Mouse (Mus musculus): Measurements from ENCODE around the gene Coq9. TPM values are rescaled to one million over a fixed set of nuclear protein-coding genes. Genes with fewer than 3 reads are reported as not detected.
"Not testable (repeated sequence)": the region's sequence is repeated elsewhere in the genome, so short reads cannot be mapped to it uniquely, and the experiment has no call there.

Coq9 gene
- polyA plus RNA-seq, 1 experiment from 2014 or later, result 194 TPM

- H3K4me2 ChIP-seq (ENCODE audit: low read depth, low read length); H3K27ac ChIP-seq (ENCODE audit: low read length); H3K9ac ChIP-seq (ENCODE audit: low read length); H3K4me3 ChIP-seq (ENCODE audit: low read length); ATAC-seq (replicated peaks; ENCODE audit: extremely low read depth, insufficient read depth, low FRiP score); H3K27me3 ChIP-seq (ENCODE audit: control insufficient read depth, insufficient read depth, low read length); H3K9me3 ChIP-seq (replicated peaks; ENCODE audit: control insufficient read depth, low read length): not testable (repeated sequence)
- Histone ChIP-seq H3K4me1 (ENCODE audit: control insufficient read depth, insufficient read depth, low read length) (peaks cover 16% of the 10 kb centered on the region), H3K36me3 (ENCODE audit: control insufficient read depth, insufficient read depth) (peaks cover 11% of the 10 kb centered on the region)
- 94% methylated on average over 13 of the region's 13 CpGs for WGBS
Observed at GRCm38 (mm10) chr8:94835751-94836150, 2.4 kb upstream of the Coq9 start.

GRCm38 (mm10) chr8:94836456-94837240 is 1.5 kb upstream of the Coq9 start:
- no peaks in the 10 kb centered on the region for H3K9me3 ChIP-seq (replicated peaks; ENCODE audit: control insufficient read depth, low read length)
- peaks cover 6% of the 10 kb centered on the region for H3K36me3 ChIP-seq (ENCODE audit: control insufficient read depth, insufficient read depth)
- H3K4me1 ChIP-seq (ENCODE audit: control insufficient read depth, insufficient read depth, low read length), result peaks cover 16% of the 10 kb centered on the region
- peak overlapping the region; percentile 99 for H3K4me3 ChIP-seq (ENCODE audit: low read length)
- H3K4me2 ChIP-seq (ENCODE audit: low read depth, low read length), result peak overlapping the region; percentile 95
- H3K9ac ChIP-seq (ENCODE audit: low read length), result peak overlapping the region; percentile 99
- ATAC-seq (replicated peaks; ENCODE audit: extremely low read depth, insufficient read depth, low FRiP score), result no peak
- 59% methylated on average over 11 of the region's 11 CpGs for whole genome bisulfite sequencing
- H3K27me3 ChIP-seq (ENCODE audit: control insufficient read depth, insufficient read depth, low read length), result no peaks in the 10 kb centered on the region
- no peak overlapping the region for H3K27ac ChIP-seq (ENCODE audit: low read length)

- Histone ChIP-seq H3K4me2 (ENCODE audit: low read depth, low read length) (peak overlapping the region; percentile 71), H3K9ac (ENCODE audit: low read length) (peak overlapping the region; percentile 99), H3K4me3 (ENCODE audit: low read length) (peak overlapping the region; percentile 99), H3K36me3 (ENCODE audit: control insufficient read depth, insufficient read depth) (0 out of 2 replicates have a peak, but pooled peaks cover 5% of the 10 kb centered on the region), H3K27me3 (ENCODE audit: control insufficient read depth, insufficient read depth, low read length) (no peaks in the 10 kb centered on the region), H3K27ac (ENCODE audit: low read length) (peak overlapping the region; percentile 99), H3K4me1 (ENCODE audit: control insufficient read depth, insufficient read depth, low read length) (peaks cover 16% of the 10 kb centered on the region), H3K9me3 (replicated peaks; ENCODE audit: control insufficient read depth, low read length) (no peaks in the 10 kb centered on the region)
- WGBS, result under 1% methylated on average over 24 of the region's 24 CpGs
- ATAC-seq (replicated peaks; ENCODE audit: extremely low read depth, insufficient read depth, low FRiP score), result peak; percentile 68
Observed at GRCm38 (mm10) chr8:94838600-94838999, 479 bp downstream of the Coq9 start.

GRCm38 (mm10) chr8:94841183-94841582 is 3.1 kb downstream of the Coq9 start:
- H3K36me3 ChIP-seq (ENCODE audit: control insufficient read depth, insufficient read depth), result peaks cover 19% of the 10 kb centered on the region; the same call in 1 of the 2 replicates
- H3K4me2 ChIP-seq (ENCODE audit: low read depth, low read length), result no peak overlapping the region
- H3K27ac ChIP-seq (ENCODE audit: low read length), result no peak overlapping the region
- H3K9ac ChIP-seq (ENCODE audit: low read length), result no peak overlapping the region
- no peak overlapping the region for H3K4me3 ChIP-seq (ENCODE audit: low read length)
- peaks cover 16% of the 10 kb centered on the region for H3K4me1 ChIP-seq (ENCODE audit: control insufficient read depth, insufficient read depth, low read length)
- no peaks in the 10 kb centered on the region for H3K27me3 ChIP-seq (ENCODE audit: control insufficient read depth, insufficient read depth, low read length)
- 42% methylated on average over 2 of the region's 2 CpGs for WGBS
- no peak for ATAC-seq (replicated peaks; ENCODE audit: extremely low read depth, insufficient read depth, low FRiP score)
- H3K9me3 ChIP-seq (replicated peaks; ENCODE audit: control insufficient read depth, low read length), result no peaks in the 10 kb centered on the region

GRCm38 (mm10) chr8:94850049-94850448 is 11.9 kb downstream of the Coq9 start:
- H3K27ac ChIP-seq (ENCODE audit: low read length), result no peak overlapping the region
- WGBS, result 90% methylated on average over 5 of the region's 5 CpGs
- ATAC-seq (replicated peaks; ENCODE audit: extremely low read depth, insufficient read depth, low FRiP score), result no peak
- H3K4me1 ChIP-seq (ENCODE audit: control insufficient read depth, insufficient read depth, low read length), result no peaks in the 10 kb centered on the region
- H3K27me3 ChIP-seq (ENCODE audit: control insufficient read depth, insufficient read depth, low read length), result no peaks in the 10 kb centered on the region
- H3K4me2 ChIP-seq (ENCODE audit: low read depth, low read length), result no peak overlapping the region
- no peaks in the 10 kb centered on the region for H3K9me3 ChIP-seq (replicated peaks; ENCODE audit: control insufficient read depth, low read length)
- peaks cover 71% of the 10 kb centered on the region for H3K36me3 ChIP-seq (ENCODE audit: control insufficient read depth, insufficient read depth)
- no peak overlapping the region for H3K9ac ChIP-seq (ENCODE audit: low read length)
- no peak overlapping the region for H3K4me3 ChIP-seq (ENCODE audit: low read length)

- WGBS, result 91% methylated on average over 11 of the region's 11 CpGs
Observed at GRCm38 (mm10) chr8:94854761-94855160, 16.6 kb downstream of the Coq9 start.

GRCm38 (mm10) chr8:94857011-94857345 is 18.9 kb downstream of the Coq9 start:
- no peak overlapping the region for H3K4me2 ChIP-seq (ENCODE audit: low read depth, low read length)

More at GRCm38 (mm10) chr8:94854761-94855160, 16.6 kb downstream of the Coq9 start:
- not testable (repeated sequence) for H3K27me3 ChIP-seq (ENCODE audit: control insufficient read depth, insufficient read depth, low read length); H3K9ac ChIP-seq (ENCODE audit: low read length); H3K9me3 ChIP-seq (replicated peaks; ENCODE audit: control insufficient read depth, low read length); H3K4me2 ChIP-seq (ENCODE audit: low read depth, low read length); H3K4me1 ChIP-seq (ENCODE audit: control insufficient read depth, insufficient read depth, low read length); H3K27ac ChIP-seq (ENCODE audit: low read length); ATAC-seq (replicated peaks; ENCODE audit: extremely low read depth, insufficient read depth, low FRiP score); H3K4me3 ChIP-seq (ENCODE audit: low read length)
- H3K36me3 ChIP-seq (ENCODE audit: control insufficient read depth, insufficient read depth), result peaks cover 44% of the 10 kb centered on the region

GRCm38 (mm10) chr8:94857346-94858173 is 19.4 kb downstream of the Coq9 start, which contains the start of gene Polr2c:
Gene Polr2c, plus strand, starts transcription at chr8:94857450.
- peaks cover 6% of the 10 kb centered on the region for H3K4me1 ChIP-seq (ENCODE audit: control insufficient read depth, insufficient read depth, low read length)
- H3K4me3 ChIP-seq (ENCODE audit: low read length), result peak within 1 kb of the TSS; percentile 93
- peak; percentile 85 for ATAC-seq (replicated peaks; ENCODE audit: extremely low read depth, insufficient read depth, low FRiP score)
- H3K9me3 ChIP-seq (replicated peaks; ENCODE audit: control insufficient read depth, low read length), result no peaks in the 10 kb centered on the region
- no peaks in the 10 kb centered on the region for H3K27me3 ChIP-seq (ENCODE audit: control insufficient read depth, insufficient read depth, low read length)
- peaks cover 30% of the 10 kb centered on the region for H3K36me3 ChIP-seq (ENCODE audit: control insufficient read depth, insufficient read depth)
- under 1% methylated on average over 68 of the region's 68 CpGs for WGBS
- H3K9ac ChIP-seq (ENCODE audit: low read length), result peak within 1 kb of the TSS; percentile 96
- H3K4me2 ChIP-seq (ENCODE audit: low read depth, low read length), result peak within 1 kb of the TSS; percentile 70
- peak within 1 kb of the TSS; percentile 69 for H3K27ac ChIP-seq (ENCODE audit: low read length)

More at GRCm38 (mm10) chr8:94857011-94857345, 18.9 kb downstream of the Coq9 start:
- no peaks in the 10 kb centered on the region for H3K9me3 ChIP-seq (replicated peaks; ENCODE audit: control insufficient read depth, low read length)
- peak overlapping the region; percentile 39; the same call in 1 of the 2 replicates for H3K9ac ChIP-seq (ENCODE audit: low read length)
- no peaks in the 10 kb centered on the region for H3K27me3 ChIP-seq (ENCODE audit: control insufficient read depth, insufficient read depth, low read length)
- ATAC-seq (replicated peaks; ENCODE audit: extremely low read depth, insufficient read depth, low FRiP score), result no peak
- 25% methylated on average over 5 of the region's 5 CpGs for WGBS
- H3K36me3 ChIP-seq (ENCODE audit: control insufficient read depth, insufficient read depth), result peaks cover 32% of the 10 kb centered on the region
- peaks cover 6% of the 10 kb centered on the region for H3K4me1 ChIP-seq (ENCODE audit: control insufficient read depth, insufficient read depth, low read length)
- H3K27ac ChIP-seq (ENCODE audit: low read length), result no peak overlapping the region
- peak overlapping the region; percentile 93 for H3K4me3 ChIP-seq (ENCODE audit: low read length)
